Mouse (Mus musculus): ENCODE measurements at regions not wholly inside any gene's neighbourhood (a gene's known extent, or its start where the extent isn't known, plus 50 kb on each side); places are given as distances from the start of the nearest gene placed in this dataset.

DNA sequence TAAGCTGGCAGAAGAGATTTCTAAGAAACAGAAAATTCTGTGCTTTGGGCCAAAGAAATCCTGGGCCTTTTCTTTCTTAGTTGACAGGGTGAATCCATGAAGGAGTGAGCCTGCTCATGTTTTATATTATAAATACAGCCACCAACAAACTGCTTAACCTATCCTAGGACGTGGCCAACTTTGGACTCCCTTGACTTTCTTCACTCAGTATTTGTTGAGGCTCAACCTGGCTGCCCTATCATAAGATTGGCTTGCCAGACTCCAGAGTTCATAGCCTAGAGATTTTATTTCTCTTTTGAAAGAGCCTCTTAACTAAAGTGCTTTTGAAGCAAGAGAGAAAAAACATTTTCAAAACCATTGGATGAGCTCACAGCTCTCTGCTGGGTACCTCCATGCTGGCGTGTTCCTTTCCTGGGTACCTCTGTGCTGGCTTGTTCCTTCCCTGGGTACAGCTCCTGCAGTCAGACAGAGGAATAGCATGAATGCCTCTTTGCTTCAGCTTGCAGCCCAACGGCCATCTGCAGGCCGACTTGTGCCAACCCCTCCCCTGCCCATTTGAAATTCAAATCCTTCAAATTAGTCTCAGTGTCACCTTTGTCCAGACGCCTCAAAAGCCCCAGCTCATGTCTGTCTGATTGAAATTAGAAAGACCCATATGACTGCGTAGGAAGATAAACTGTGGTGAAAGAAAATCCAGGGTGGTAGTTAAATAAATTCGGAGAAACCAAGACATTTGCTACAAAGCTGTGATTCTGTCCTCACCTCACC is 173.0 kb upstream of the Pdzrn3 start:
- Histone ChIP-seq H3K9ac (ENCODE audit: insufficient read depth, low read depth, low read length, poor library complexity, severe bottlenecking) (no peak overlapping the region), H3K36me3 (ENCODE audit: control insufficient read depth, insufficient read depth, low read length, poor library complexity, severe bottlenecking) (no peaks in the 10 kb centered on the region), H3K27ac (ENCODE audit: insufficient read depth, low read depth, low read length, poor library complexity, severe bottlenecking) (no peak overlapping the region), H3K4me1 (ENCODE audit: control insufficient read depth in 2 of 2, insufficient read depth in 2 of 2, low read length in 2 of 2, poor library complexity in 1 of 2) (0 out of 4 replicates have a peak, but pooled peaks cover 0 to 1% of the 10 kb centered on the region in 2 experiments), H3K4me3 (ENCODE audit: insufficient read depth in 1 of 2, low read depth in 1 of 2, low read length in 2 of 2, poor library complexity in 1 of 2, severe bottlenecking in 1 of 2) (no peak overlapping the region), H3K9me3 (ENCODE audit: control insufficient read depth, insufficient read depth, low read depth, low read length) (no peaks in the 10 kb centered on the region)
- no peak for DNase-seq (ENCODE audit: low read depth, low spot score)
- TF ChIP-seq ZC3H11A (IDR thresholded peaks at IDR 0.05; ENCODE audit: borderline replicate concordance, low read depth, low read length) (no peak), CHD2 (IDR thresholded peaks at IDR 0.05; ENCODE audit: low read depth, low read length) (no peak), MAFK (IDR thresholded peaks at IDR 0.05; ENCODE audit: insufficient read depth, low read depth, low read length) (no peak), HCFC1 (IDR thresholded peaks at IDR 0.05; ENCODE audit: borderline replicate concordance, insufficient read depth, low read length) (no peak), ZNF384 (IDR thresholded peaks at IDR 0.05; ENCODE audit: low read depth, low read length) (no peak)
- in situ Hi-C loops (cut with MboI; ENCODE audit: low sequenced_read_pairs in 2 of 2, unreplicated experiment in 2 of 2), result no loop called here

DNA sequence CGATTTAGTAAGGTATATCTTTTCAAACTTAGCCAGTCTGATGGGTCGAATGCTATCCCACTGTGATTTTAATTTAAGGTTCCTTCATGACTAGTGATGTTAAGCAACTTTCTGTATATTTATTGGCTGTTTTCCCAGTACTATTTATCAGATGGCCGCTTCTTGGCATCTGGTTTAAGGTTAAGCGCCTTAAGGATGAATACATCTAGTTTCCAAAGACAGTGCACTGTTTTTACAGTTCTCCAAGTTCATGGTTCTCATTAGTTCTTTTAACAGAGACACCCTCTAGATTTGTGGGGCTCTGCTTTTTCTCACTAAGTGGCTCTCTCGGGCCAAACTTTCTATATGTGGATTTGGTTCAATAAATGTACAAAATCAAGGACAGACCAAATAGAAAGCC is 159.9 kb upstream of the Pdzrn3 start:
- H3K9ac ChIP-seq (ENCODE audit: insufficient read depth, low read depth, low read length, poor library complexity, severe bottlenecking), result no peak overlapping the region
- TF ChIP-seq CHD2 (IDR thresholded peaks at IDR 0.05; ENCODE audit: low read depth, low read length) (no peak), MAFK (IDR thresholded peaks at IDR 0.05; ENCODE audit: insufficient read depth, low read depth, low read length) (no peak), ZC3H11A (IDR thresholded peaks at IDR 0.05; ENCODE audit: borderline replicate concordance, low read depth, low read length) (no peak), HCFC1 (IDR thresholded peaks at IDR 0.05; ENCODE audit: borderline replicate concordance, insufficient read depth, low read length) (no peak), ZNF384 (IDR thresholded peaks at IDR 0.05; ENCODE audit: low read depth, low read length) (no peak)
- no peak for DNase-seq (ENCODE audit: low read depth, low spot score)
- no peak overlapping the region for H3K4me3 ChIP-seq (ENCODE audit: insufficient read depth in 1 of 2, low read depth in 1 of 2, low read length in 2 of 2, poor library complexity in 1 of 2, severe bottlenecking in 1 of 2)
- no peaks in the 10 kb centered on the region for H3K9me3 ChIP-seq (ENCODE audit: control insufficient read depth, insufficient read depth, low read depth, low read length)
- H3K27ac ChIP-seq (ENCODE audit: insufficient read depth, low read depth, low read length, poor library complexity, severe bottlenecking), result no peak overlapping the region
- no peaks in the 10 kb centered on the region for H3K4me1 ChIP-seq (ENCODE audit: control insufficient read depth in 2 of 2, insufficient read depth in 2 of 2, low read length in 2 of 2, poor library complexity in 1 of 2)
- in situ Hi-C loops (cut with MboI; ENCODE audit: low sequenced_read_pairs in 2 of 2, unreplicated experiment in 2 of 2), result loop anchor here in 1 of 2 experiments (10.0 kb wide), 2 partner anchors 263 to 653 kb away; no protein-coding TSS in a partner anchor
- H3K36me3 ChIP-seq (ENCODE audit: control insufficient read depth, insufficient read depth, low read length, poor library complexity, severe bottlenecking), result no peaks in the 10 kb centered on the region

DNA sequence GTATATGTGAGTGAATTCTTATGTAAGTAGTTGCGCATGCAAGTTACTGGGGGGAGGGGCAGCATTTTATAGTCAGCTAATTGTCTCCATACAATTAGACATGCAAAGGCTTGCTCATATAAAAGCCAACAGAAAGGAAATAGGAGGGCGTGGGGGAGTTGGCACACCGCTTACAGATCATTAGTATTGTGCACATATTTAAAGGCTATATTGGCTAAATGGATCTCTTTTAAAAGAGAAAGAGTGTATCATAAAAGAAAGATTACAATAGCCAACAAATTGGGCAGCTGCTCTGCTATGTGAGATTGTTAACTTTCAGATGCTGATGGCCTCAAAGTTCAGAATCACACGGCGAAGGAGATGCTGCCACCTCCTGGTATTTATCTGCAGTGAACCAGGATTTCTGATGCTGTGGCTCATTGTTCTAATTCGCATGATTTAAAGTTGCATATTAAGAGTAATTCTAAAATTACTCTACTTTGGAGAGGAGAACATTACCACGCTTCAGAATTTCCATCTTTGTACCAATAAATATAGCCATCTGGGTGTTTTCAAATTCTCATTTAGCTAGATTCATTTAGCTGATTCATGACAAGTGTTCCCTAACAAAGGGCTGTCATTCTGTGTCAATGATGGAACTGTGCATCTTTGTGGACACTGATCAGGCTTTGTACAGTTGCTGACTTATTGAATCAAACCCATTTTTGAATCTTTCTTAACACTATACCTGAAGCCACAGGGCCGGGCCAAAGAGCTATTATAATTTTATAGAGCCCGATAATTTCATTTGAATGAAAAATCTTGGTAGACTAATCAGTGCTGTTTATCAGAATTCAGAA is 156.7 kb upstream of the Pdzrn3 start:
- in situ Hi-C loops (cut with MboI; ENCODE audit: low sequenced_read_pairs in 2 of 2, unreplicated experiment in 2 of 2), result loop anchor here in 1 of 2 experiments (10.0 kb wide), 2 partner anchors 260 to 650 kb away; no protein-coding TSS in a partner anchor
- Histone ChIP-seq H3K4me1 (ENCODE audit: control insufficient read depth in 2 of 2, insufficient read depth in 2 of 2, low read length in 2 of 2, poor library complexity in 1 of 2) (no peaks in the 10 kb centered on the region), H3K27ac (ENCODE audit: insufficient read depth, low read depth, low read length, poor library complexity, severe bottlenecking) (no peak overlapping the region)

DNA sequence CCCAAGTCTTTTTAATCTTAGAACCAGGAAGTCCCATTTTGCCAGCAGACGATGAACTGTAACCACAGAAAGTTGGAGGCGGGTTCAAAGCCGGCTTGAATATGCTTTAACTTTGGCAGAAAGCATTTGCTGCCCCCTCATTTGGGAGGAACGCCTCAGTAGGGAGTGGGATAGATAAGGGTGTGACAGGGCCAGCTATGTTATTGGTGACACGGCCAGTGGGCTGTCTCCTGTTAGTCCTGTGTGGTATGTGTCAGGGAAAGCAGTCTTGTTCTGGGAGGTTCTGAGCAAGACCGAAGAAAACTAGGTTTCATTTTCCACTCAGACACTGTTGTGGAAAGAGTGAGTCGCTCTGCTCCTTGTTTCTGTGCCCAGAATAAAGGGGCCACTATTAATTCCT is 154.7 kb upstream of the Pdzrn3 start:
- H3K36me3 ChIP-seq (ENCODE audit: control insufficient read depth, insufficient read depth, low read length, poor library complexity, severe bottlenecking), result no peaks in the 10 kb centered on the region
- in situ Hi-C loops (cut with MboI; ENCODE audit: low sequenced_read_pairs in 2 of 2, unreplicated experiment in 2 of 2), result loop anchor here in 1 of 2 experiments (10.0 kb wide), 2 partner anchors 258 to 648 kb away; no protein-coding TSS in a partner anchor
- H3K4me1 ChIP-seq (ENCODE audit: control insufficient read depth in 2 of 2, insufficient read depth in 2 of 2, low read length in 2 of 2, poor library complexity in 1 of 2), result no peaks in the 10 kb centered on the region
- no peak overlapping the region for H3K4me3 ChIP-seq (ENCODE audit: insufficient read depth in 1 of 2, low read depth in 1 of 2, low read length in 2 of 2, poor library complexity in 1 of 2, severe bottlenecking in 1 of 2)
- H3K27ac ChIP-seq (ENCODE audit: insufficient read depth, low read depth, low read length, poor library complexity, severe bottlenecking), result no peak overlapping the region
- H3K9me3 ChIP-seq (ENCODE audit: control insufficient read depth, insufficient read depth, low read depth, low read length), result no peaks in the 10 kb centered on the region
- TF ChIP-seq MAFK (IDR thresholded peaks at IDR 0.05; ENCODE audit: insufficient read depth, low read depth, low read length), result no peak
- no peak for TF ChIP-seq HCFC1 (IDR thresholded peaks at IDR 0.05; ENCODE audit: borderline replicate concordance, insufficient read depth, low read length)
- TF ChIP-seq CHD2 (IDR thresholded peaks at IDR 0.05; ENCODE audit: low read depth, low read length), result no peak
- DNase-seq (ENCODE audit: low read depth, low spot score), result no peak
- H3K9ac ChIP-seq (ENCODE audit: insufficient read depth, low read depth, low read length, poor library complexity, severe bottlenecking), result no peak overlapping the region

More for the DNA sequence above, 156.7 kb upstream of the Pdzrn3 start:
- Histone ChIP-seq H3K36me3 (ENCODE audit: control insufficient read depth, insufficient read depth, low read length, poor library complexity, severe bottlenecking) (no peaks in the 10 kb centered on the region), H3K9me3 (ENCODE audit: control insufficient read depth, insufficient read depth, low read depth, low read length) (no peaks in the 10 kb centered on the region), H3K9ac (ENCODE audit: insufficient read depth, low read depth, low read length, poor library complexity, severe bottlenecking) (no peak overlapping the region), H3K4me3 (ENCODE audit: insufficient read depth in 1 of 2, low read depth in 1 of 2, low read length in 2 of 2, poor library complexity in 1 of 2, severe bottlenecking in 1 of 2) (no peak overlapping the region)
- TF ChIP-seq HCFC1 (IDR thresholded peaks at IDR 0.05; ENCODE audit: borderline replicate concordance, insufficient read depth, low read length), result no peak
- TF ChIP-seq ZC3H11A (IDR thresholded peaks at IDR 0.05; ENCODE audit: borderline replicate concordance, low read depth, low read length), result peak; percentile 38; the same call in 1 of the 2 replicates
- DNase-seq (ENCODE audit: low read depth, low spot score), result no peak

Data from ES-E14 (cell line).